Mouse (Mus musculus) liver, embryonic 14.5 days (tissue): Measurements from ENCODE around the gene C3.

Source experiments
- CTCF ChIP-seq: IDR thresholded peaks from 2 replicates; pipeline ENCODE4 v1.5.1; 2016; ENCODE audit warnings: antibody characterized with exemption, low read depth, control low read depth
- EP300 ChIP-seq: IDR thresholded peaks from 2 replicates; pipeline ENCODE4 v1.6.1; 2016; ENCODE audit warnings: antibody characterized with exemption, low read depth

GRCm38 (mm10) chr17:57259742-57260141 is 31.8 kb upstream of the C3 start:
- TF ChIP-seq CTCF (no peak), EP300 (no peak)
